ENCODE assay signal across 8 mouse cellular contexts in genomic region chr11:109859939-109860469, GRCm38 (mm10). TPM values are rescaled to one million over a fixed set of nuclear protein-coding genes. Genes with fewer than 3 reads are reported as not detected.
DNase-seq lines count a peak whose midpoint lies in the region; ATAC-seq and TF ChIP-seq lines count a peak whose summit lies in the region.

No protein-coding gene starts in this region.

- H3K36me3 ChIP-seq in MEL (ENCODE audit: control insufficient read depth in 1 of 2, insufficient read depth in 2 of 2, low read length in 2 of 2), result peaks cover 0 to 9% of the 10 kb centered on the region in 2 experiments; a peak in 2 of 4 replicates
- H3K36me3 ChIP-seq in forebrain, embryonic 14.5 days (ENCODE audit: control insufficient read depth, insufficient read depth, low read length), result no peaks in the 10 kb centered on the region
- no peaks in the 10 kb centered on the region for H3K36me3 ChIP-seq in intestine, embryonic 15.5 days
- H3K36me3 ChIP-seq in lung, postnatal 0 days (ENCODE audit: insufficient read depth, low read length), result no peaks in the 10 kb centered on the region

- H3K4me2 ChIP-seq in forebrain, embryonic 14.5 days (ENCODE audit: low read length), result peak overlapping the region; percentile 23
- peak overlapping the region; percentile 45 for H3K4me2 ChIP-seq in intestine, embryonic 15.5 days (replicated peaks)
- H3K4me2 ChIP-seq in lung, postnatal 0 days (replicated peaks; ENCODE audit: low read depth, low read length), result peak overlapping the region; percentile 40

- no peak for ATAC-seq in forebrain, embryonic 14.5 days
- peak; percentile 55 for ATAC-seq in intestine, embryonic 15.5 days
- ATAC-seq in lung, postnatal 0 days, result peak; percentile 58

- no peaks in the 10 kb centered on the region for H3K27me3 ChIP-seq in MEL (ENCODE audit: control insufficient read depth in 1 of 2, insufficient read depth in 2 of 2, low read length in 2 of 2)
- no peaks in the 10 kb centered on the region for H3K27me3 ChIP-seq in forebrain, embryonic 14.5 days (replicated peaks; ENCODE audit: control insufficient read depth, insufficient read depth, low read length)
- H3K27me3 ChIP-seq in intestine, embryonic 15.5 days (replicated peaks), result no peaks in the 10 kb centered on the region
- H3K27me3 ChIP-seq in lung, postnatal 0 days (replicated peaks; ENCODE audit: insufficient read depth, low read length), result no peaks in the 10 kb centered on the region

- no peaks in the 10 kb centered on the region for H3K9me3 ChIP-seq in MEL (replicated peaks; ENCODE audit: insufficient read depth, low read length)
- H3K9me3 ChIP-seq in forebrain, embryonic 14.5 days (replicated peaks; ENCODE audit: control insufficient read depth, low read length), result no peaks in the 10 kb centered on the region
- peaks cover 3% of the 10 kb centered on the region; the same call in 1 of the 2 replicates for H3K9me3 ChIP-seq in intestine, embryonic 15.5 days
- no peaks in the 10 kb centered on the region for H3K9me3 ChIP-seq in lung, postnatal 0 days (ENCODE audit: low read length)

- no peak for TF ChIP-seq CTCF in MEL (IDR thresholded peaks at IDR 0.05 in 2 of 3, conservative IDR thresholded peaks at IDR 0.05 in 1 of 3; ENCODE audit: control insufficient read depth in 1 of 3, insufficient read depth in 1 of 3, low read depth in 2 of 3, low read length in 3 of 3, poor library complexity in 1 of 3, severe bottlenecking in 1 of 3)
- TF ChIP-seq CTCF in lung, postnatal 0 days (IDR thresholded peaks at IDR 0.05), result no peak
- TF ChIP-seq CTCF in layer of hippocampus, adult 2 months (conservative IDR thresholded peaks at IDR 0.05), result no peak

- H3K27ac ChIP-seq in MEL (ENCODE audit: control insufficient read depth, low read depth, low read length), result peak overlapping the region; percentile 98
- H3K27ac ChIP-seq in forebrain, embryonic 14.5 days (ENCODE audit: low read depth, low read length), result no peak overlapping the region
- no peak overlapping the region for H3K27ac ChIP-seq in intestine, embryonic 15.5 days
- H3K27ac ChIP-seq in lung, postnatal 0 days (ENCODE audit: low read length), result no peak overlapping the region
- no peak overlapping the region; the same call in 1 of the 2 replicates for H3K27ac ChIP-seq in layer of hippocampus, adult 2 months

- DNase-seq in adrenal gland, adult (ENCODE audit: inconsistent age in 2 of 2, low spot score in 1 of 2), result peak; percentile 40 to 65
- DNase-seq in adrenal gland, postnatal 25 days, result no peak
- peak; percentile 98 for DNase-seq in MEL (ENCODE audit: low read depth, low spot score)
- no peak for DNase-seq in forebrain, embryonic 14.5 days (ENCODE audit: low spot score)
- peak; percentile 42 for DNase-seq in lung, postnatal 0 days (ENCODE audit: low spot score)
- peak; percentile 12 to 48 for DNase-seq in spleen, postnatal 10 days (ENCODE audit: low spot score in 2 of 2)
- no peak for DNase-seq in layer of hippocampus, adult 2 months (ENCODE audit: low spot score in 2 of 2)

- no peaks in the 10 kb centered on the region for H3K79me2 ChIP-seq in MEL (ENCODE audit: control insufficient read depth, insufficient read depth, low read length, poor library complexity)

- 71% methylated on average over 14 of the region's 14 CpGs for WGBS in forebrain, embryonic 14.5 days
- 59% methylated on average over 14 of the region's 14 CpGs for WGBS in intestine, embryonic 15.5 days
- WGBS in lung, postnatal 0 days, result 51% methylated on average over 14 of the region's 14 CpGs

- peak overlapping the region; percentile 74 for H3K9ac ChIP-seq in MEL (ENCODE audit: control insufficient read depth, low read depth, low read length, poor library complexity, severe bottlenecking)
- H3K9ac ChIP-seq in forebrain, embryonic 14.5 days (ENCODE audit: low read length), result no peak overlapping the region
- H3K9ac ChIP-seq in intestine, embryonic 15.5 days, result 0 out of 2 replicates have a peak overlapping the region, but pooled peaks have one; percentile 9
- no peak overlapping the region for H3K9ac ChIP-seq in lung, postnatal 0 days (replicated peaks; ENCODE audit: low read depth)

- TF ChIP-seq RAD21 in MEL (IDR thresholded peaks at IDR 0.05; ENCODE audit: low read depth, low read length), result no peak

- H3K4me1 ChIP-seq in MEL (ENCODE audit: control insufficient read depth in 1 of 2, insufficient read depth in 2 of 2, low read length in 2 of 2), result peaks cover 0 to 9% of the 10 kb centered on the region in 2 experiments; a peak in 2 of 4 replicates
- no peaks in the 10 kb centered on the region for H3K4me1 ChIP-seq in forebrain, embryonic 14.5 days (ENCODE audit: control insufficient read depth, insufficient read depth, low read length)
- 0 out of 2 replicates have a peak, but pooled peaks cover 4% of the 10 kb centered on the region for H3K4me1 ChIP-seq in intestine, embryonic 15.5 days (replicated peaks)
- no peaks in the 10 kb centered on the region for H3K4me1 ChIP-seq in lung, postnatal 0 days (ENCODE audit: insufficient read depth, low read depth, low read length)

- peak; percentile 94 to 97 for TF ChIP-seq EP300 in MEL (IDR thresholded peaks at IDR 0.05; ENCODE audit: low read depth in 1 of 2, low read length in 2 of 2)
- TF ChIP-seq EP300 in lung, postnatal 0 days (IDR thresholded peaks at IDR 0.05), result no peak

- H3K4me3 ChIP-seq in MEL (ENCODE audit: control insufficient read depth in 1 of 2, insufficient read depth in 1 of 2, low read depth in 2 of 2, low read length in 2 of 2), result peak overlapping the region; percentile 49 to 55
- H3K4me3 ChIP-seq in forebrain, embryonic 14.5 days (ENCODE audit: low read depth, low read length), result no peak overlapping the region
- H3K4me3 ChIP-seq in intestine, embryonic 15.5 days (replicated peaks), result 0 out of 2 replicates have a peak overlapping the region, but pooled peaks have one; percentile 6
- no peak overlapping the region for H3K4me3 ChIP-seq in lung, postnatal 0 days (ENCODE audit: low read depth, low read length)
- no peak overlapping the region for H3K4me3 ChIP-seq in layer of hippocampus, adult 2 months

- peak; percentile 24 to 86; a peak in 2 of 4 replicates for TF ChIP-seq POLR2A in MEL (IDR thresholded peaks at IDR 0.05; ENCODE audit: control insufficient read depth in 1 of 2, insufficient read depth in 1 of 2, low read depth in 1 of 2, low read length in 2 of 2, poor library complexity in 1 of 2)

TF ChIP-seq in MEL, 35 proteins besides CTCF, POLR2A, EP300 and RAD21 (continues in another document):
- TF ChIP-seq CHD1 (IDR thresholded peaks at IDR 0.05; ENCODE audit: low read depth, low read length) (no peak), SMC3 (IDR thresholded peaks at IDR 0.05; ENCODE audit: low read depth, low read length) (peak; percentile 25; the same call in 1 of the 2 replicates), MEF2A (IDR thresholded peaks at IDR 0.05; ENCODE audit: extremely low read depth, insufficient replicate concordance, low read depth, low read length, poor library complexity, severe bottlenecking) (no peak), ZKSCAN1 (IDR thresholded peaks at IDR 0.05; ENCODE audit: low read depth, low read length) (no peak), MAFK (IDR thresholded peaks at IDR 0.05; ENCODE audit: borderline replicate concordance, low read depth, low read length) (no peak; the same call in 1 of the 2 replicates), NRF1 (IDR thresholded peaks at IDR 0.05; ENCODE audit: insufficient read depth, low read depth, low read length, poor library complexity, severe bottlenecking) (no peak; the same call in 1 of the 2 replicates), USF2 (IDR thresholded peaks at IDR 0.05; ENCODE audit: borderline replicate concordance in 1 of 2, insufficient read depth in 1 of 2, low read depth in 1 of 2, low read length in 2 of 2) (peak; percentile 73 to 76; a peak in 3 of 4 replicates), ZC3H11A (IDR thresholded peaks at IDR 0.05; ENCODE audit: low read depth, low read length) (no peak; the same call in 1 of the 2 replicates), TBP (IDR thresholded peaks at IDR 0.05; ENCODE audit: low read depth, low read length) (peak; percentile 85), MXI1 (IDR thresholded peaks at IDR 0.05; ENCODE audit: low read depth, low read length) (peak; percentile 87), JUND (IDR thresholded peaks at IDR 0.05; ENCODE audit: low read depth, low read length) (peak; percentile 89), MYB (IDR thresholded peaks at IDR 0.05; ENCODE audit: low read depth, low read length) (peak; percentile 94), NELFE (IDR thresholded peaks at IDR 0.05; ENCODE audit: low read depth, low read length) (peak; percentile 75), RCOR1 (IDR thresholded peaks at IDR 0.05; ENCODE audit: low read depth, low read length) (peak; percentile 46), POLR2AphosphoS2 (IDR thresholded peaks at IDR 0.05; ENCODE audit: low read length) (peak; percentile 68; the same call in 1 of the 2 replicates), POLR2AphosphoS5 (IDR thresholded peaks at IDR 0.05; ENCODE audit: borderline replicate concordance, low read depth, low read length) (no peak), CHD2 (IDR thresholded peaks at IDR 0.05; ENCODE audit: low read length) (no peak), BHLHE40 (IDR thresholded peaks at IDR 0.05; ENCODE audit: borderline replicate concordance, low read depth, low read length) (peak; percentile 90), UBTF (IDR thresholded peaks at IDR 0.05; ENCODE audit: borderline replicate concordance, insufficient read depth, low read depth, low read length) (no peak), TCF12 (IDR thresholded peaks at IDR 0.05; ENCODE audit: low read depth, low read length) (peak; percentile 81), SIN3A (IDR thresholded peaks at IDR 0.05; ENCODE audit: low read length) (peak; percentile 90), ZMIZ1 (IDR thresholded peaks at IDR 0.05; ENCODE audit: low read depth, low read length) (no peak; the same call in 1 of the 2 replicates), ZNF384 (IDR thresholded peaks at IDR 0.05; ENCODE audit: low read depth, low read length) (no peak), KAT2A (conservative IDR thresholded peaks at IDR 0.05; ENCODE audit: low read depth, low read length) (no peak; the same call in 1 of the 2 replicates), GABPA (IDR thresholded peaks at IDR 0.05; ENCODE audit: low read depth, low read length) (no peak), HCFC1 (IDR thresholded peaks at IDR 0.05; ENCODE audit: low read depth, low read length) (peak; percentile 80)

RNA-seq across cellular contexts. Expression of gene 1700012B07Rik, which starts 32.2 kb away (rescaled TPM):
- total RNA-seq in adrenal gland, postnatal 25 days (2021), result not detected in 2 replicates
- not detected in 2 replicates for total RNA-seq in MEL (2012; rRNA removed)
- polyA plus RNA-seq in MEL (2012; ENCODE audit: insufficient read depth in 1 of 2, insufficient read length in 2 of 2, low read depth in 1 of 2, low replicate concordance in 2 of 2, missing spikeins in 1 of 2), result not detected
- polyA plus RNA-seq in forebrain, embryonic 14.5 days (2014; fragmentation: Nextera tagmentation; extraction: Ambion mirVana), result not detected in 2 replicates
- not detected in 2 replicates for polyA plus RNA-seq in intestine, embryonic 15.5 days (2015; fragmentation: Nextera tagmentation; extraction: Ambion mirVana)
- 0.15 TPM in 1 of 2 replicates, not detected in the other for polyA plus RNA-seq in lung, postnatal 0 days (2015; fragmentation: Nextera tagmentation; extraction: Ambion mirVana)
- total RNA-seq in layer of hippocampus, adult 2 months (2021), result not detected

Comparison
In these comparisons a context has a peak if more than half of its experiments do, and no peak if none do; other contexts are left out.
1. DNase-seq: peak in adrenal gland, adult (2 of 2), MEL (single experiment), lung, postnatal 0 days (single experiment) and spleen, postnatal 10 days (2 of 2); none in adrenal gland, postnatal 25 days (single experiment), forebrain, embryonic 14.5 days (single experiment) and layer of hippocampus, adult 2 months (0 of 2).
2. H3K4me3 ChIP-seq: peak in MEL (2 of 2) and intestine, embryonic 15.5 days (single experiment); none in forebrain, embryonic 14.5 days (single experiment), lung, postnatal 0 days (single experiment) and layer of hippocampus, adult 2 months (single experiment).
3. H3K9ac ChIP-seq: peak in MEL (single experiment) and intestine, embryonic 15.5 days (single experiment); none in forebrain, embryonic 14.5 days (single experiment) and lung, postnatal 0 days (single experiment).
4. Peak in every context shown above with its lines, with median percentiles within 50 percentile points of each other: H3K4me2 ChIP-seq.